Mouse (Mus musculus): ENCODE data around the gene Zbtb22. TPM values are rescaled to one million over a fixed set of nuclear protein-coding genes. Genes with fewer than 3 reads are reported as not detected.
A peak's percentile ranks its signal among the peaks of the same experiment; 100 is the strongest.

The Zbtb22 gene
- polyA plus RNA-seq, 1 experiment from 2014 or later, result 11.3 TPM

- 1% methylated on average over 9 of the region's 20 CpGs for WGBS
- Histone ChIP-seq H3K27ac (peak overlapping the region; percentile 85), H3K4me2 (peak overlapping the region; percentile 78), H3K4me1 (replicated peaks) (peaks cover 44% of the 10 kb centered on the region), H3K36me3 (peaks cover 35% of the 10 kb centered on the region), H3K9me3 (replicated peaks) (no peaks in the 10 kb centered on the region), H3K4me3 (peak overlapping the region; percentile 66), H3K9ac (peak overlapping the region; percentile 57), H3K27me3 (no peaks in the 10 kb centered on the region)
- peak; percentile 8 for ATAC-seq (replicated peaks; ENCODE audit: insufficient number of reproducible peaks, insufficient read depth, low FRiP score, low read depth)
Measured at GRCm38 (mm10) chr17:33916294-33916693, 590 bp downstream of the Zbtb22 start.

GRCm38 (mm10) chr17:33916847-33917655 lies 1.3 kb downstream of the Zbtb22 start:
- Histone ChIP-seq H3K4me3 (peak overlapping the region; percentile 66), H3K27ac (peak overlapping the region; percentile 85), H3K4me2 (peak overlapping the region; percentile 78), H3K9me3 (replicated peaks) (no peaks in the 10 kb centered on the region), H3K27me3 (no peaks in the 10 kb centered on the region), H3K9ac (peak overlapping the region; percentile 57), H3K36me3 (peaks cover 28% of the 10 kb centered on the region), H3K4me1 (replicated peaks) (peaks cover 45% of the 10 kb centered on the region)
- no peak for ATAC-seq (replicated peaks; ENCODE audit: insufficient number of reproducible peaks, insufficient read depth, low FRiP score, low read depth)
- WGBS, result 67% methylated on average over 31 of the region's 31 CpGs

GRCm38 (mm10) chr17:33917656-33918292 lies 2.1 kb downstream of the Zbtb22 start:
- Histone ChIP-seq H3K9me3 (replicated peaks) (no peaks in the 10 kb centered on the region), H3K4me2 (peak overlapping the region; percentile 98; the same call in 1 of the 2 replicates), H3K27ac (no peak overlapping the region), H3K4me3 (no peak overlapping the region), H3K4me1 (replicated peaks) (peaks cover 45% of the 10 kb centered on the region), H3K27me3 (no peaks in the 10 kb centered on the region), H3K9ac (no peak overlapping the region), H3K36me3 (peaks cover 21% of the 10 kb centered on the region)
- no peak for ATAC-seq (replicated peaks; ENCODE audit: insufficient number of reproducible peaks, insufficient read depth, low FRiP score, low read depth)
- 82% methylated on average over 18 of the region's 18 CpGs for WGBS

GRCm38 (mm10) chr17:33918293-33919203 lies 2.8 kb downstream of the Zbtb22 start:
- Histone ChIP-seq H3K4me1 (replicated peaks) (peaks cover 45% of the 10 kb centered on the region), H3K4me3 (peak overlapping the region; percentile 72), H3K27ac (peak overlapping the region; percentile 86), H3K4me2 (peak overlapping the region; percentile 98), H3K9me3 (replicated peaks) (no peaks in the 10 kb centered on the region), H3K9ac (peak overlapping the region; percentile 82), H3K27me3 (no peaks in the 10 kb centered on the region), H3K36me3 (peaks cover 15% of the 10 kb centered on the region)
- no peak for ATAC-seq (replicated peaks; ENCODE audit: insufficient number of reproducible peaks, insufficient read depth, low FRiP score, low read depth)
- WGBS, result 52% methylated on average over 37 of the region's 37 CpGs

GRCm38 (mm10) chr17:33919351-33920281 lies 3.9 kb downstream of the Zbtb22 start:
- peak; percentile 37 for ATAC-seq (replicated peaks; ENCODE audit: insufficient number of reproducible peaks, insufficient read depth, low FRiP score, low read depth)
- WGBS, result under 1% methylated on average over 52 of the region's 52 CpGs
- no peaks in the 10 kb centered on the region for H3K9me3 ChIP-seq (replicated peaks)

GRCm38 (mm10) chr17:33920282-33921097 lies 4.8 kb downstream of the Zbtb22 start:
- no peaks in the 10 kb centered on the region for H3K36me3 ChIP-seq
- peak overlapping the region; percentile 86 for H3K27ac ChIP-seq
- H3K4me3 ChIP-seq, result peak overlapping the region; percentile 72
- under 1% methylated on average over 36 of the region's 36 CpGs for WGBS
- H3K4me2 ChIP-seq, result peak overlapping the region; percentile 98
- ATAC-seq (replicated peaks; ENCODE audit: insufficient number of reproducible peaks, insufficient read depth, low FRiP score, low read depth), result no peak; the same call in 1 of the 2 replicates
- H3K9me3 ChIP-seq (replicated peaks), result no peaks in the 10 kb centered on the region
- H3K27me3 ChIP-seq, result no peaks in the 10 kb centered on the region
- peak overlapping the region; percentile 82 for H3K9ac ChIP-seq
- H3K4me1 ChIP-seq (replicated peaks), result peaks cover 33% of the 10 kb centered on the region

More at GRCm38 (mm10) chr17:33919351-33920281, 3.9 kb downstream of the Zbtb22 start:
- H3K27me3 ChIP-seq, result no peaks in the 10 kb centered on the region
- peak overlapping the region; percentile 98 for H3K4me2 ChIP-seq
- peak overlapping the region; percentile 72 for H3K4me3 ChIP-seq
- H3K36me3 ChIP-seq, result peaks cover 5% of the 10 kb centered on the region; the same call in 1 of the 2 replicates
- peaks cover 40% of the 10 kb centered on the region for H3K4me1 ChIP-seq (replicated peaks)
- H3K9ac ChIP-seq, result peak overlapping the region; percentile 82
- H3K27ac ChIP-seq, result peak overlapping the region; percentile 86

GRCm38 (mm10) chr17:33921361-33921760 lies 5.7 kb downstream of the Zbtb22 start:
- WGBS, result 80% methylated on average over 7 of the region's 7 CpGs
- Histone ChIP-seq H3K36me3 (peaks cover 3% of the 10 kb centered on the region; the same call in 1 of the 2 replicates), H3K27me3 (no peaks in the 10 kb centered on the region), H3K9ac (no peak overlapping the region), H3K4me3 (peak overlapping the region; percentile 72; the same call in 1 of the 2 replicates), H3K4me2 (peak overlapping the region; percentile 98), H3K4me1 (replicated peaks) (peaks cover 32% of the 10 kb centered on the region), H3K9me3 (replicated peaks) (no peaks in the 10 kb centered on the region), H3K27ac (no peak overlapping the region)
- no peak for ATAC-seq (replicated peaks; ENCODE audit: insufficient number of reproducible peaks, insufficient read depth, low FRiP score, low read depth)

- 77% methylated on average over 10 of the region's 10 CpGs for WGBS
Measured at GRCm38 (mm10) chr17:33924577-33925283, 9.0 kb downstream of the Zbtb22 start.

GRCm38 (mm10) chr17:33925406-33926116 lies 9.9 kb downstream of the Zbtb22 start:
- WGBS, result 82% methylated on average over 21 of the region's 21 CpGs
- H3K27me3 ChIP-seq, result no peaks in the 10 kb centered on the region
- H3K4me1 ChIP-seq (replicated peaks), result peaks cover 22% of the 10 kb centered on the region
- H3K9me3 ChIP-seq (replicated peaks), result no peaks in the 10 kb centered on the region
- no peak overlapping the region for H3K4me2 ChIP-seq
- H3K36me3 ChIP-seq, result peaks cover 5% of the 10 kb centered on the region; the same call in 1 of the 2 replicates
- no peak overlapping the region for H3K9ac ChIP-seq
- no peak overlapping the region for H3K4me3 ChIP-seq
- no peak for ATAC-seq (replicated peaks; ENCODE audit: insufficient number of reproducible peaks, insufficient read depth, low FRiP score, low read depth)
- no peak overlapping the region for H3K27ac ChIP-seq

More at GRCm38 (mm10) chr17:33924577-33925283, 9.0 kb downstream of the Zbtb22 start:
- H3K9ac ChIP-seq, result no peak overlapping the region
- peaks cover 25% of the 10 kb centered on the region for H3K4me1 ChIP-seq (replicated peaks)
- no peak overlapping the region for H3K4me2 ChIP-seq
- H3K27me3 ChIP-seq, result no peaks in the 10 kb centered on the region
- peaks cover 5% of the 10 kb centered on the region; the same call in 1 of the 2 replicates for H3K36me3 ChIP-seq
- no peak overlapping the region for H3K27ac ChIP-seq
- H3K9me3 ChIP-seq (replicated peaks), result no peaks in the 10 kb centered on the region
- no peak for ATAC-seq (replicated peaks; ENCODE audit: insufficient number of reproducible peaks, insufficient read depth, low FRiP score, low read depth)
- no peak overlapping the region for H3K4me3 ChIP-seq

All from heart, embryonic 15.5 days (tissue).